Mouse (Mus musculus) left cerebral cortex, adult 11 months (tissue): Measurements from ENCODE around the gene Prss16.
A peak's percentile ranks its signal among the peaks of the same experiment; 100 is the strongest.

ENCODE experiments used
- DNase-seq: peaks from one replicate; pipeline ENCODE4 v3.0.0; 2022; ENCODE audit warnings: low spot score

The Prss16 gene

DNA sequence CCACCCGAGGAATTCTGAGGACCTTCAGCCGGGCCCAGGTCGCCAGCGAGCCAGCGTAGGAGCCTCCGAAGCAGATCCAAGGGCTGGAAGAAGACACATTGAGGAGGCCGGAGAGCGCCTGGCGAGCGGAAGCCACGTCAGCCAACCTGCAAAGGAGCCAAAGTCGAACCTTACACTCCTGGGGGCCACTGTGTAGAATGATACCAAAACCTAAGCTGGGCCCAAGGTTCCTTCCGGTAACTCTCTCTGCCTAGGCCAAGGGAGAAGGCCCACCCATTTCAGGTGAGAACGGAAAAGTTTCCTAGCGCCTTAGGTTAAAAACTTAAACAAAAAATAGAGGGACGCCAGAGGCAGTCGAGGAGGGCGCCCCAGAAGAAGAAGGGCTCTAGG is 2.4 kb downstream of the Prss16 start:
- DNase-seq: no peak

DNA sequence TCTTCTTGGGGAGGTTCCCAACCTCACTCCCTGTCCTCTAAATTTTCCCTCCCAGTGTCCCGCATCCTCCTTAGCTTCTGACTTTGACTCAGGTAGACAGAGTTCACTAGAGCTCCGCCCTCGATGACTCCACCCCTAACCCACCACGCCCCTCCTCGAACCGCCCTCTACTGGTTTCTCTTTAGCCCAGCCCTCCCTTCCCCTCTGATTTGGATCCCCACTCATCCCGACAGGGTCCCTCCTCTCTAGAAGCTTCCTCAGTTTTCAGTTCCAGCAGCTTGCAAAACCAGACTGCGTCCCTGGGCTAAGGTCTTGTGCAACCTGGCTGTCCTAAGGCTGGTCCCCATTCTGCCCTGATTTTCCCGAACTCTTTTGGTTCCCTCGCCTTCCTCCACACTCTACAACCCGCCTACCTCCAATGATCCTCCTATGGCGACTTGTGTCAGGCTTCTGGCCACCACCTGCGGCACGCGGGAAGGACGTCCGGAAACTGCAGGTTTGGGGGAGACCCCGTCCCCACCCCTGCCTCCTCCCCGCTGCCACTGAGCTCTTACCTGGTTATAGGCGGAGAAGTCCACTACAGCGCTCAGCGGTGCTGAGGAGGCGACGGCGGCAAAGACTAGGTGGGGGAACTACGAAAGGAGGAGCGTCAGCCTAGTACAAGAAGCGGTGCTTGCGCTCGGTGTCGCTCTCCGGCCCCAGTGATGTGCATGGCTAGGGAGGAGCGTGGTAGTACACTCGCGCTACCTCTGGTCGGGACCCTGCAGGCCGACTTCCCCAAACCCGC is 3.0 kb downstream of the Prss16 start:
- no peak for DNase-seq

- no peak for DNase-seq
Observed at GRCm38 (mm10) chr13:22005605-22006333, 3.8 kb downstream of the Prss16 start.

DNA sequence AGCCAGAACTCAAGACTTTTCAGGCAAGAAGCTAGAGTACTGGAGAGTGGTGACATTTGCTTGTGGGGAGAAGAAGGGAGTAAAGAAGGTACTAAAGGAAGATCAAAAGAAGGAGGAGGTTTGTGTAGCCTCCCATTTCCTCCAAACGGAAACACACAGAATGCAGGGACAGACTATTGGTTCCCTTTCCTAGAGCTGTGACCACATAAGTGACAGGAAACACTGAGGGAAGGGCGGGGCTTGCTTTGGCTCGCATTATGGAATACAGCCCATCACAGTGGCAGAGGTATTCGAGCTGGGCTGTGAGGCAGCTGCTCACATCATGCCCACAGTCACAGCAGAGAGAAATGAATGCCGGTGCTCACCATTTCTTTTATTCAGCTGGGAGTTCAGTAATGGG is 7.7 kb downstream of the Prss16 start:
- DNase-seq: no peak

DNA sequence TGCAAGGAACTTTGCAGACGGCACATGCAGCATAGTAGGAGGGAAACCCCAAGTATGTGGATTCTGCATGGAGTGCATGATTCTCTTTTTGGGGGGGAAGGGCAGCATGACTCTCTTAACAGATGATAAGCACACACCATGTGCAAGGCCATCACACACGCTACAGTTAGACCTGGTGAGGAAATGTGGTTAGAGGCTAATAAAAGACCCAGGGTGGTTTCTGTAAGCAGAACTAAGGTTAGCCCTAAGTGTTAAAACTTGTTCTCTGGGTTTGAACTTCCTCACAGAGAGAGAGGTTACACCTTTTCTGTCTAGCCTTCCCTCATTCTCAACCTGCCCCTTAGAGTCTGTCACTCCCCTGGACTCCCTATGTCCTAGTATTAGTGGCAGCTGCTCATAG is 8.2 kb downstream of the Prss16 start:
- no peak for DNase-seq

DNA sequence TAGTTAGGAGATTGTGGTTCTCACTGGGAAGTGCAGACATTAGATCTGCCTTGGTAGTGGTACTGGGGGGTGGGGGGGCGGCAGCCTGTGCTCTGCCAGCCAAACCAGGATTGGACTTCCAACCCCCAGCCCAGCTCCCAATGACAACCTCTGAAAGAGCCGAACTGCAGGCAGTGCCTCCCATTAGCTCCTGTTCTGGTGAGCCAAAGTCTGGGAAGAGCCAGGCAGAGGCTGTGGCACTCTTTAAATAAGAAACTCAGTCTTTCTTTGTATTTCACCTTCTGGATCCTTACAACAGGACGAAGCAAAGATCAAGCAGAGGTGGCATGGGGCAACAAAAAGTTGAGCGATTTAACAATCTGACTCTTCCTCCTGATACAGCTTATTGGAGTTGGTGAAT is 10.4 kb downstream of the Prss16 start:
- no peak for DNase-seq

GRCm38 (mm10) chr13:21998412-21998811 is 11.1 kb downstream of the Prss16 start:
- no peak for DNase-seq

- no peak for DNase-seq
Observed at GRCm38 (mm10) chr13:21997821-21998220, 11.7 kb downstream of the Prss16 start.

- DNase-seq: no peak
Observed at GRCm38 (mm10) chr13:21997201-21997820, 12.2 kb downstream of the Prss16 start.

DNA sequence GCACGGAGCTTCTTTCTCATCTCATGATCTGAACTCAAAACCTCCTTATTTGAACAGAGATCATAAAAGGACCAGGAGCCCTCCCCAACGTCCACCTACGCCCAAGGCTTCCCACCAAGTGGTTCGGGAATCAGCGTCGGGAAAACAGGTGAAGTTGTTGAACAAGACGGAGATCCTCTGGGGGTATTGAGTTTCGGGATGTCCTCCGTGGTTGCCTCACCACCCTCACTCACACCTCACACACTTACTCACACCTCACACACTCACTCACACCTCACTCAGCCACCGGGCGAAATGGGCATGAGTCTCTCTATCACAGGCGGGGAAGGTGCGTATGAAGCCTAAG is 12.7 kb downstream of the Prss16 start:
- DNase-seq: no peak

DNA sequence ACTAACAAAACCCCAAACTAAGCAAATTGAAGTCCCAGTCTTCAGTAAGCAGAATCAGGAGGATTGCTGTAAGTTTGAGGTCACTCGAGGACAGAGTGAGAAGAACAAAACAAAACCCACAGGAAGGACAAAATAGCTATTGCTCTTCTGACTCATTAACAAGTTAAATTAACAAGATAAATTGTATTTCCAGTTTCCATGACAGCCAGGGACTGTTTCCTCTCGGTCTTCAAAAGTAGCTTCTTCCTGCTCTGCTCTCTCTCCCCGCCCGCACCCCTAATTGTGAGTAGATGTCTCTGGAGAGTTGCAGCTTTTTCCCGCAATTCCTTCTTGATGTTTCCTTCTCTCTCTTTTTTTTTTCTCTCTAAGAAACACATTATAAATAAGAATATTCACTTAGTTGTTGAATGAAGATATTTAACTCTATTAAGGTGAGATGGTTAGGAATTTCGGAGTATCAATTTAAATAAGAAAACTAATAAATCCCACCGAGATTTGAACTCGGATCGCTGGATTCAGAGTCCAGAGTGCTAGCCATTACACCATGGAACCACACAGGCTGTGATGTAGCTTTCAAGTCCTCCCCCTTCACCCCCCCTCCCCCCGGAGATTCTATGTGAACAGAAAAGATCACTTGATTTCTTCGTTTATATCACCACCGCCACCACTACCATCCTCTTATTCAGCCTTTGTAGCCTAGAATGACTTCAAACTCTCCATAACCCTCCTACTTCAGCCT is 13.3 kb downstream of the Prss16 start:
- no peak for DNase-seq

DNA sequence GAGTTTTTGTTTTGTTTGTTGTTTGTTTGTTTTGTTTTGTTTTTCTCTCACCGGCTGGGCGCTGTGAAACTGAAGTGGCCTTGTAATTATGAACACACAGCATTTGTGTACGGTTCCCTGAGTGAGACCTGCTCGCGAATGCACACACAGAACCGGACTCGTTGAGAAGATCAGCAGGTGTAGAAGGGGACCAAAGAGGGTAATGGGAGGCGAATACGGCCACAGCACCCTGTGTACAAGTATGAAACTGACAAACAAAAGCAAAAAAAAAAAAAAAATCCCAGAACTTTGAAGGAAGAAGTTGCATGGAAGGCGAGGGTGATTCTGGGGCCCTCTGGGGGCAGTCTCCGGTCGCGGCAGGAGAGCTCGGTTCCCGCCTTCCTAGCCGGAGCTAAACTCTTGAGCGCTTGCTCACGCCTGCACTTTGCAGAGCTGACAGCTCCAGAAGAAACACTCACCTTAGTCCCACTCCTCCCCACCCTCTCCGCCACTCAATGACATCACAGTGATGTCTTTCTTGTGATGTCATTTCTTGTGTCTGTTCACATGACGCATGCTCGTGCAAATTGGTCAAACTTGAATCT is 14.1 kb downstream of the Prss16 start:
- no peak for DNase-seq

- no peak for DNase-seq
Observed at GRCm38 (mm10) chr13:21994896-21995295, 14.6 kb downstream of the Prss16 start.

- DNase-seq: no peak
Observed at GRCm38 (mm10) chr13:21993957-21994738, 15.4 kb downstream of the Prss16 start.

DNA sequence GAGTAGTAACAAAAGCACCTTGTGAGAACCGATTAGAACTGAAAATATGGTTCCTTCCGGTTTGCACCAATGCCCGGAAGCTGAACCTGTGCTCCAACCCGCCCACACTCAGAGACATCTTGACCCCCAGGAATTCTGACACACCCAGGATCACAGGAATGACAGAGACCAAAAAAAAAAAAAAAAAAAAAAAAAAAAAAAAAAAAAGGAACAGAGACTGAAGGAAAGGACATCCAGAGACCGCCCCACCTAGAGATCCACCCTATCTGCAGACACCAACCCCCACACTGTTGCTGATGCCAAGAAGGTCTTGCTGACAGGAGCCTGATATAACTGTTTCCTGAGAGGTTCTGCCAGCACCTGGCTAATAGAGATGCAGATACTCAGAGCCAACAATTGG is 17.0 kb downstream of the Prss16 start:
- no peak for DNase-seq

DNA sequence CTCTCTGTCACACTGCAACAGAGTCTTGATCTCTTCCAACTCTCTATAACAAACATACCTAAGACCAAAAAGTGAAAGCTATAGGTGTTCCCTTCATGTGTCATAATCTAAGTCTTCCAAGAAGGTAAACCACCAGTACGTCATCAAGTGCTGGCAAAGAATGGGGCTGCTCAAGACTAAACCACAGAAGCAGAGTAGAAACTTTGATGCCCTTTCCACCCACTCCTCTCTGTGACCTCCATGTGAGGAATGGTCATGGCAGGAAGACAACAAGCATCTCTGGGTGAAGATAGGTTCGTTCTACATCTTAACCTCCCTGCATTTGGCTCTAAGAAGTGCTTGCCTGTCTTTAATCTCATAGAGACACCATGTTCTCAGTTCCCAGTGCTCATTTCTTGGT is 25.1 kb downstream of the Prss16 start:
- DNase-seq: no peak

DNA sequence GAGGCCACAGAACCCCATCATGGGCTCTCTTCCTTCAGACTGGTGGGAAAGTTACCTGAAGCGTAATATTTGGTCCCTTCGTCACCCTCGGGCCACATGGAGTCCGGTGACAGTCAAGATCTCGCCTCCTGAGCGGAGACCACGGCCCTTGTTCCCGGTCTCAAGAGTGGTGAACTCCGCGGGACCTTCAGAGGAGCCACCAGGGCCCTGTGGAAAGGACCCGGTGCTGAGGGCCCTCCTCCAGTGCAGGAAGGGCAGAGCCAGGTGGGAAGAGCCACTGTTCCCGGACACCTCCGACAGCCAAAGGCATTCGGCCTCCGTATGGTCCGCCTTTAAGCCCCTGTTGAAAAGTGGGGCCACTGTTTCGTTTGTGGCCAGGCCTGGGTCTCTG is 27.7 kb downstream of the Prss16 start:
- no peak for DNase-seq

DNA sequence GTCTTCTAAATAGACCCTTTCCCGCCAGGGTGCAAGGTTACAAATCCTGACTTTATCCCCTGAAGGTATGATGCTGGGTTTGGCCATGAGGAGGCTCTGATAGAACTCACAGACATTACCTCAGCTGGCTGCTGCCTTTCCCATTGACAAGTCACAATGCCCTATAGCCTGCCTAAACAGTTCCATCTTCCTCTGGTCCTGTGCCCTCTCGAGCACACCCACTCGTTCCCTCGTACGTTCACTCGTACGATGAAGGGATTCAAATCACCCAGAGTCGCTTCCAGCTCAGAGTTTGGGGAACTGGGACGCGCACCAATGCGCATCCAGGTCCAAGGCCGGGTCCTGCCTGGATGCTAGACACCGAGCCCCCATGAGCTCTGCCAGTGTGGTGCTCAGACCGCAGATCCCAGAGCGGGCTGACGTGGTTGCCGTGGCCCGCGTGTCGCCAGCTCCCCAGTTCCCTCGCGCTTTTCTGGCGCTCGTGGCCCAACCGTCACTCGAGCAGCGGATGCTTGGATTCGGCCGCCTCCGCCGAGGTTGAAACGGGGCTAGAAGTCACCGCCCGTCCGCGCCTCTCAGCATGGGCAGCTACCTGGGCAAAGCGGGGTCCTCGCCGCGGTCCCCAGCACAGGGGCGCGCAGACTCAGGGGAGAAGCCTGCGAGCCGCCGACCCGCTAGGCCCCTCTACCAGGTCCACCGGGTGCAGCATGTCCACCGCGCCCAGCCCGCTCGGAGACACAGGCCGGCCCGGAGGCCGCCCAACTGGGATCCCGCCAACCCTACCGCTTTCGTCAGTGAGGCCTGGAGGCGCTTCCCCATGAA is 28.4 kb downstream of the Prss16 start, which contains the start of gene Pom121l2:
Gene Pom121l2, plus strand, starts transcription at position 214 of the 822 bp plus-strand sequence.
- DNase-seq: no peak

DNA sequence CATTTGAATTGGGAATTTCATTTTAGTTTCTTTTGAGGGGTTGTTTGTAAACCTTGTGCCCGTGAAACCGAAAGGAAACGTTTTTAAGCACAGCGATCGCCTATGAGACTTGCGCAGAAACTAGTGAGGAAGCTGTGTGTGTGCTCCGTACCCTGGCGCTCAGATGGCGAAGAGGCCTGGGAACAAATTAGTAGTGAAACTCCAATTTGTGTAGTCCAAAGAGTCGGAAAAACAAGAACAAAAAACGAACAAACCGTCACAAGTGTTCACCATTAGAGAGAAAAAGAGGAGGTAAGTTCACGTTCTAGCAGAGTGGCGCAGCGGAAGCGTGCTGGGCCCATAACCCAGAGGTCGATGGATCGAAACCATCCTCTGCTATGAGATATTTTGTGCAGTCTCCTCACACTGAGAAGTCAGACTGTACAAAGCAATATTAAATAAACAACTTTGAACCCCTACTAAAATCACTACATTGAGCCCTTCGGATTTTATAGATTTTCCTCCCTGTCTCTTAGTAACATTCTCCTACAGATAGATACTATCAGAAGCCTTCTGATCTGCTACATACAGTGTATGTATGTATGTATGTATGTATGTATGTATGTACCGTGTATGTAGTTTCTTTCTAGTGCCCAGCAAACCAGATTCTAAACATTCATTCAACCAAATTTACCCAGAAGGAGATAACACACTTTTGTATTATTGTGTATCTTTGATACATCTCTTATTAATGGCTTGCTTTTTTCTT is 34.6 kb downstream of the Prss16 start:
- peak; percentile 49 for DNase-seq
